Mouse (Mus musculus) macrophage (primary cell): Measurements from ENCODE around the gene Heg1. TPM values are rescaled to one million over a fixed set of nuclear protein-coding genes. Genes with fewer than 3 reads are reported as not detected.

Source experiments
- H3K27ac ChIP-seq: fragments of 350-480 bp; formaldehyde crosslinking; 2 replicates; pipeline ENCODE4 v1.9.0; 2021
- H3K36me3 ChIP-seq: fragments of 350-480 bp; formaldehyde crosslinking; 2 replicates; pipeline ENCODE4 v1.9.0; 2021; ENCODE audit errors: inconsistent target
- H3K4me3 ChIP-seq: fragments of 350-480 bp; formaldehyde crosslinking; 2 replicates; pipeline ENCODE4 v1.9.0; 2021; ENCODE audit errors: inconsistent target
- H3K79me2 ChIP-seq: fragments of 350-480 bp; formaldehyde crosslinking; 2 replicates; pipeline ENCODE4 v1.9.0; 2021; ENCODE audit errors: inconsistent target
- WGBS: methylation state at CpG from one replicate; pipeline ENCODE4 v1.1.7; 2026; ENCODE audit warnings: inconsistent platforms; ENCODE audit not compliant: missing documents; 5-methylcytosine and 5-hydroxymethylcytosine counted together
- polyA plus RNA-seq: library from polyadenylated mRNA; stranded (reverse); fragments of 250-400 nt; gene quantifications from 3 replicates; pipeline ENCODE4 v1.2.4, GENCODE M21; 2018; ENCODE audit warnings: inconsistent platforms
- total RNA-seq, 78 experiments: library from RNA; depleted of rRNA; stranded (reverse); fragments of 250-400 nt; gene quantifications; 1 replicate in 9 of 78; 2 replicates in 24 of 78; 3 replicates in 43 of 78; 4 replicates in 2 of 78; pipeline ENCODE4 v1.2.4; 2018; ENCODE audit warnings: inconsistent platforms in 56 of 78

Gene Heg1
- total RNA-seq (2018; cell fraction: chromatin; rRNA removed), result 10 to 100 TPM in 6 of 26 experiments, 1 to 10 TPM in 13, under 1 TPM in 7; 0.29 to 60.2 (median 4.6) TPM
- 1 to 10 TPM in 13 of 26 experiments, under 1 TPM in 13; 0.24 to 6.8 (median 1.4) TPM for total RNA-seq (2018; cell fraction: cytosol; rRNA removed)
- 10 to 100 TPM in 5 of 26 experiments, 1 to 10 TPM in 16, under 1 TPM in 5; 0.24 to 24.2 (median 4.8) TPM for total RNA-seq (2018; cell fraction: nucleus; rRNA removed)
- polyA plus RNA-seq, result 0.25 to 0.82 TPM (median 0.57 TPM) in 3 replicates

DNA sequence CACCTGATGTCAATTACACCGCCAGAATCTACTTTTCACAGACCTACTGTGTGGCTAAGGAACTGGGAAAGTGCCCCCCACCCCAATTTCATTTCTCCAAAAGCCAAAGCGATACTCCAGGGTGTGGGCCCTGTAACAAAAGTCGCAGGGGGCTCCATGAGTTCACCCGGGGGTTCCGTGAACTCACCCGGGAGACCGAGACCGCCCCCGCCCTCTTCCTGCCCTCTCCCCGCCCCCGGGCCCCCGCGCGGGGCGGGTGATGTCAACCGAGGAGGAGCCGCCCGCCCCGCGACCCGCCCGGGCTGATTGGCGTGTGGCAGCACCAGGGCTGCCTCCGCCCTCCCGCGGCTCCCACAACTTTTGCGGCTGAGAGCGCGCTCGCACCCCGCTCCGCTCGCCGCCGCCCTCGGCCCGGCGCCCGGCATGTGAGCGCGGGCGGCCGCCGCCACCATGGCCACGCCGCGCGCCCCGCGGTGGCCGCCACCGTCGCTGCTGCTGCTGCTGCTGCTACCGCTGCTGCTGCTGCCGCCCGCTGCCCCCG, at the start of gene Heg1:
TSS of gene Heg1 (plus strand) at position 209 of the 541 bp plus-strand sequence.
- Histone ChIP-seq H3K36me3 (no peaks in the 10 kb centered on the region), H3K79me2 (no peaks in the 10 kb centered on the region), H3K27ac (no peak within 1 kb of the TSS), H3K4me3 (no peak within 1 kb of the TSS)
- under 1% methylated on average over 33 of the region's 57 CpGs for WGBS

DNA sequence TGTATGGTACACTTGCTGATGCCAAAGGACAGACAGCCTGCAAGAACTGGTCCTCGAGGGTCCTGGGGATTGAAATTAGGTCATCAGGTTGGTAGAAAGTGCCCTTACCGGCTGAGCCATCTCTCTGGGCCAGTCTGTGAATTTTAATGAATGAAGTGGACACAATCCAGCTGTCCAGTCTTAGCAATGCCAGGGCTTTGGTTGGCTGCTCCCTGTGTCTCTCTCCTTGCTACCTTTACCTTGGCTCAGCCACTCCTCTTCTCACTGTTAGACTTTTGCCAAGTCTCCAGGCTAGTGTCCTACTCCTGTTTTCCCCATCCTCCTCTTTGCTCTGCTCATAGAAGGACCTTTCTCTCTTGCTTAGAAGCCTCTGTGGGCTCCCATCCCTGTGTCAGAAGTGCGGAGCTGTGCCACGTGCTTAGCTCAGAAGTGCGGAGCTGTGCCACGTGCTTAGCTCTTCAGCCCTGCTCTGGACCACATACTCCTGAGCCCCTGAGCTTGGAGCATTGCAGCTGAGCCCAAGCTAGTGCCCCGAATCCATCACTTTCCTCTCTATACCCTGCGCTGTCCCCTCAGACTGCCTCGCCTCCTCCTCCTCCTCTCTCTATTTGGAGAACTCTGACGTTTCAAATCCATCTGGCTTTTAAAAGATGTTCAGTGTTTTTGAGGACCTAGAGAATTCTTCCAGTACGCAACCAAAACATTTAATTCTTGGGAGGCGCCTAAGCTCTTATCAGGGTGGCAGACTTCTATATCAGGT, 48.2 kb upstream of the Heg1 start:
- Histone ChIP-seq H3K36me3 (no peaks in the 10 kb centered on the region), H3K27ac (no peak overlapping the region), H3K79me2 (no peaks in the 10 kb centered on the region), H3K4me3 (no peak overlapping the region)
- 92% methylated on average over 12 of the region's 12 CpGs for WGBS

- H3K27ac ChIP-seq, result no peak overlapping the region
- no peaks in the 10 kb centered on the region for H3K79me2 ChIP-seq
- WGBS, result 43% methylated on average over 3 of the region's 3 CpGs
- H3K36me3 ChIP-seq, result no peaks in the 10 kb centered on the region
- H3K4me3 ChIP-seq, result no peak overlapping the region
These were observed 42.4 kb upstream of the Heg1 start for GRCm38 (mm10) chr16:33641779-33642178.

DNA sequence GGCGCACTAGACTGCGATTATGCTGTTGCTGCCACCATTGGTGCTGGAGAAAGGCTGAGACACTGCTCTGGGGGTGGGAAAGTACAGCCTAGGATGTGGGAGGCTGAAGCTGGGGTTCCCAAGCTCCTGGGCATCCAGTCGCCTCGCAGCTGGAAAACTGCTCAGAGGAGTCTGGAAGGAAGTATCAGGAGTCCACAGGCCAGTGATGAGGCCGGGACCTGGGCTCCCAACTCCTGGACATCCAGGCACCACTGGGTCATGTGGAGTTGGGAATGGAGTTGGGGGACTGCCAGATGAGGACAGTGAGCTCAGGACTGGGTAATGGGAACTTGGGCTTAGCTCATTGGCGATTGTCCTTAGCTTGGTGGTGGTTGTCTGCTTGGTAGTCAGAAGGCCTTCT, 31.1 kb upstream of the Heg1 start:
- H3K36me3 ChIP-seq, result no peaks in the 10 kb centered on the region
- no peak overlapping the region for H3K4me3 ChIP-seq
- no peaks in the 10 kb centered on the region for H3K79me2 ChIP-seq
- WGBS, result 98% methylated on average over 6 of the region's 6 CpGs
- no peak overlapping the region for H3K27ac ChIP-seq

GRCm38 (mm10) chr16:33655443-33655842, 28.7 kb upstream of the Heg1 start:
- no peaks in the 10 kb centered on the region for H3K36me3 ChIP-seq
- 100% methylated on average over 3 of the region's 3 CpGs for WGBS
- H3K79me2 ChIP-seq, result no peaks in the 10 kb centered on the region
- H3K27ac ChIP-seq, result no peak overlapping the region
- H3K4me3 ChIP-seq, result no peak overlapping the region

DNA sequence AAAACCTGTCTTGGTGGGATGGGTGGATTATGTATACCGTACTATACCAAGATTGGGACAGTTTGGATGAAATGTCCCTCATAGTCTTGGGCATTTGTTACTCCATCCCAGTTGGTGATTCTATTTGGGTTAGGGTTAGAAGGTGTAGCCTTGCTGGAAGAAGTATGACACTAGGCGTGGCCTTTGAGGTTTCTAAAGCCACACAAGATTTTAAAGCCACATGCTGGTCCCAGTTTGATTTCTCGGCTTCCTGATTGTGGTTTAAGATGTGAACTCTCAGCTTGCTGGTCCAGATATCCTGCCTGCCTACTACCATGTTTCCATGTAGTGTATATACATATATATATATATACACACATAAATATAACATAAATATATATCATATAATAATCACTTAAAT, 27.0 kb upstream of the Heg1 start:
- no peak overlapping the region for H3K27ac ChIP-seq
- no peaks in the 10 kb centered on the region for H3K36me3 ChIP-seq
- no peak overlapping the region for H3K4me3 ChIP-seq
- 48% methylated on average over 3 of the region's 3 CpGs for WGBS
- no peaks in the 10 kb centered on the region for H3K79me2 ChIP-seq

DNA sequence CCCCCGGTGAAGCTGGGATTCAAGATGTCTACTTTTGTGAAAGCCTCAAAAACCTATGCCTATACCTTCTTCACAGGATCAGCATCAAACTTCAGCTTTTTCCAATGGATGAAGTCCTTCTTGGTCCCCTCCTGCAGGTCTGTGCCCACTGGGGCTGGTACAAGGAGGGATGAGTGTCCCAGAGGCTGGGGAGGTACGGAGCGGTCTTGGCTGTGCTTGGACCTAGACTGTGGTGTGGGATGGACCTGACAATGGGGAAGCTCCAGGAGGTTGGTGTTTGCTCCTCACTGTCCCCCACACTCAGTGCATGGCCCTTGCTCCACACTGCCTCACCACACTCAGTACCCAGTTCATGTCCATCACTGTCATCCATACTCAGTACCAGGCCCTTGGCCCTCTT, 26.0 kb upstream of the Heg1 start:
- Histone ChIP-seq H3K36me3 (no peaks in the 10 kb centered on the region), H3K79me2 (no peaks in the 10 kb centered on the region), H3K27ac (no peak overlapping the region), H3K4me3 (no peak overlapping the region)
- 100% methylated on average over 3 of the region's 3 CpGs for WGBS

GRCm38 (mm10) chr16:33659521-33659920, 24.6 kb upstream of the Heg1 start:
- Histone ChIP-seq H3K4me3 (no peak overlapping the region), H3K36me3 (no peaks in the 10 kb centered on the region), H3K27ac (no peak overlapping the region), H3K79me2 (no peaks in the 10 kb centered on the region)
- WGBS, result 89% methylated on average over 5 of the region's 5 CpGs

DNA sequence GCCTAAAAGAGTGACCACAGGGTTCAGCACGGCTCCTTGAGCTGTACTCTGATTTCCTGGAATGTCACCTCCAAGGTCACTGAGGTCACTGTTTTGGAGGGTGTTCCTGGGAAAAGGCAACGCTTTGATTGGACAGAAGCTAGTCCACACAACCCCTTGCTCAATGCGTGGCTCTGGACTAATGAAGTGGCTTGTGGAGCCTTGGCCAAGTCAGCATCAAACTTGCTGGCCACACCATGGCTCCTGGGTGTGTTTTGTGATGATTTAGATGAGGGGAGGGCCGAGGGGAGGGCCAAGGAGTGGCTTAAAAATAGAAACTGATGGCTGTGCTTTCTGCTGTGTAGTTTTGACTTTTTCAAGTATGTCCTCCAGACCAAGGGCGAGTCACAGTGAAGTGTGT, 24.0 kb upstream of the Heg1 start:
- WGBS, result 89% methylated on average over 5 of the region's 5 CpGs
- no peaks in the 10 kb centered on the region for H3K79me2 ChIP-seq
- no peak overlapping the region for H3K4me3 ChIP-seq
- no peak overlapping the region for H3K27ac ChIP-seq
- no peaks in the 10 kb centered on the region for H3K36me3 ChIP-seq

GRCm38 (mm10) chr16:33662841-33663240, 21.3 kb upstream of the Heg1 start:
- H3K4me3 ChIP-seq, result no peak overlapping the region
- H3K79me2 ChIP-seq, result no peaks in the 10 kb centered on the region
- H3K27ac ChIP-seq, result no peak overlapping the region
- 94% methylated on average over 10 of the region's 10 CpGs for WGBS
- no peaks in the 10 kb centered on the region for H3K36me3 ChIP-seq

- Histone ChIP-seq H3K36me3 (no peaks in the 10 kb centered on the region), H3K27ac (no peak overlapping the region), H3K4me3 (no peak overlapping the region), H3K79me2 (no peaks in the 10 kb centered on the region)
- WGBS, result 91% methylated on average over 6 of the region's 6 CpGs
These were observed 17.9 kb upstream of the Heg1 start for GRCm38 (mm10) chr16:33666226-33666625.

GRCm38 (mm10) chr16:33666985-33667538, 17.1 kb upstream of the Heg1 start:
- WGBS, result 90% methylated on average over 4 of the region's 4 CpGs
- Histone ChIP-seq H3K27ac (no peak overlapping the region), H3K4me3 (no peak overlapping the region), H3K36me3 (no peaks in the 10 kb centered on the region), H3K79me2 (no peaks in the 10 kb centered on the region)

DNA sequence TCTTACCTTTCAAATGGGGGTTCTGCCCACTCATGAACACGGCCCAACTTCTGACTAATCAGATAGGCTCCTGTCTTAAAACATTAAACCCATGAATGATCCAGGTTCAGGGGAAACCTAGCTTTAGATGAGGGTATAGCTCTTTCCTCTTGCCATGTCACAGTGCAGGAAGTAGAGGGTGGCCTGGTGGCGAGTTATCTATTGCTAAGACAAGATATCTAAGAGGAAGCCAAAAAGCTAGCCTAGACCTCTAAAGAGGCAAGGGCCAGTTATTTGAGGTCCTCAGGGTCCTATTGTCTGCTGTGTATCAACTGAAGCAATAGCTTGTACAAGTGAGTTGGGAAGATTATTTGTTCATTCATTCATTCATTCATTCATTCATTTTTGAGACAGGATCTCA, 15.7 kb upstream of the Heg1 start:
- H3K79me2 ChIP-seq, result no peaks in the 10 kb centered on the region
- H3K4me3 ChIP-seq, result no peak overlapping the region
- H3K27ac ChIP-seq, result no peak overlapping the region
- no peaks in the 10 kb centered on the region for H3K36me3 ChIP-seq
- 73% methylated on average over 2 of the region's 2 CpGs for WGBS

GRCm38 (mm10) chr16:33669072-33669471, 15.1 kb upstream of the Heg1 start:
- H3K79me2 ChIP-seq, result no peaks in the 10 kb centered on the region
- no peak overlapping the region for H3K4me3 ChIP-seq
- WGBS, result 93% methylated on average over 1 of the region's 1 CpGs
- no peaks in the 10 kb centered on the region for H3K36me3 ChIP-seq
- no peak overlapping the region for H3K27ac ChIP-seq

GRCm38 (mm10) chr16:33670340-33670739, 13.8 kb upstream of the Heg1 start:
- 86% methylated on average over 3 of the region's 3 CpGs for WGBS
- Histone ChIP-seq H3K36me3 (no peaks in the 10 kb centered on the region), H3K27ac (no peak overlapping the region), H3K4me3 (no peak overlapping the region), H3K79me2 (no peaks in the 10 kb centered on the region)
